Mouse (Mus musculus) forebrain, embryonic 10.5 days (tissue): Measurements from ENCODE around the gene Grik5. TPM values are rescaled to one million over a fixed set of nuclear protein-coding genes. Genes with fewer than 3 reads are reported as not detected.

Experiments
- DNase-seq: peaks from one replicate; pipeline ENCODE4 v3.0.0-alpha.2; 2017; ENCODE audit warnings: low spot score; ENCODE audit errors: extremely low spot score
- H3K27ac ChIP-seq: fragments of 300-500 bp; sonication (generic); 2 replicates; pipeline ENCODE4 v1.5.1; 2016; ENCODE audit warnings: mild to moderate bottlenecking
- H3K27me3 ChIP-seq: fragments of 300-500 bp; sonication (generic); 2 replicates; pipeline ENCODE4 v1.6.1; 2016; ENCODE audit warnings: mild to moderate bottlenecking; ENCODE audit not compliant: poor library complexity, severe bottlenecking
- H3K36me3 ChIP-seq: fragments of 300-500 bp; sonication (generic); replicated peaks from 2 replicates; pipeline ENCODE4 v1.6.1; 2016; ENCODE audit warnings: mild to moderate bottlenecking, moderate library complexity
- H3K4me1 ChIP-seq: fragments of 300-500 bp; sonication (generic); 2 replicates; pipeline ENCODE4 v1.6.1; 2016
- H3K4me3 ChIP-seq: fragments of 300-500 bp; sonication (generic); 2 replicates; pipeline ENCODE4 v1.5.1; 2016; ENCODE audit warnings: mild to moderate bottlenecking, moderate library complexity
- H3K9me3 ChIP-seq: fragments of 300-500 bp; sonication (generic); 2 replicates; pipeline ENCODE4 v1.6.1; 2016; ENCODE audit warnings: mild to moderate bottlenecking, moderate library complexity
- WGBS: fragments of 180-500 bp; shearing (Covaris S2); methylation state at CpG from one replicate; pipeline ENCODE4 v1.1.7; 2016; 5-methylcytosine and 5-hydroxymethylcytosine counted together
- microRNA-seq: library from miRNA; unstranded; fragments of <30 nt; microRNA quantifications from one replicate; pipeline ENCODE4, GENCODE M21; 2017
- polyA plus RNA-seq: library from polyadenylated mRNA; unstranded; fragments of >200 nt; fragmentation: Nextera tagmentation; extraction: Ambion mirVana; gene quantifications from 2 replicates; pipeline ENCODE4 v1.2.1, GENCODE M21; 2016

The Grik5 gene
- polyA plus RNA-seq, 1 experiment from 2014 or later, result 6.8 TPM

DNA sequence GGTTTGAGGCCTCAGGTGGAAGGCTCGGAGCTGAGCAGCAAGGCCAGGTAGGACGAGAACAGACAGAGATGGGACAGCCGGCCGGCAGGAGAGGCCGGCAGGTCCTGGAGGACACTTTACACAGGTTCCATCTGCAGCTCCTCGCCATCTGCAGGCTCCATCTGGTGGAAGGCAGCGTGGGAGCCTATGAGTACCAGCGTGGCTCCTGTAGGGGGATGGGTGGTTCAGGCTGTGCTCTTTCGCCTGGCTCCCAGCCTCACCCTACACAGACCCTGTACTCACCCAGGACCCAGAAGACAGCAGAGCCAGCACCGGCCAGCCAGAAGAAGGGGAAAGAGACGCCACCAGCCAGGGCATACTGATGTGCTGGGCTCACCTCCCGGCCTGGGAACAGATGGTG lies 102.3 kb downstream of the Grik5 start:
- H3K27me3 ChIP-seq, result no peaks in the 10 kb centered on the region
- H3K9me3 ChIP-seq, result no peaks in the 10 kb centered on the region
- 77% methylated on average over 12 of the region's 12 CpGs for WGBS
- H3K27ac ChIP-seq, result no peak overlapping the region
- H3K4me1 ChIP-seq, result peaks cover 19% of the 10 kb centered on the region
- no peaks in the 10 kb centered on the region for H3K36me3 ChIP-seq
- no peak overlapping the region for H3K4me3 ChIP-seq
- DNase-seq, result no peak

DNA sequence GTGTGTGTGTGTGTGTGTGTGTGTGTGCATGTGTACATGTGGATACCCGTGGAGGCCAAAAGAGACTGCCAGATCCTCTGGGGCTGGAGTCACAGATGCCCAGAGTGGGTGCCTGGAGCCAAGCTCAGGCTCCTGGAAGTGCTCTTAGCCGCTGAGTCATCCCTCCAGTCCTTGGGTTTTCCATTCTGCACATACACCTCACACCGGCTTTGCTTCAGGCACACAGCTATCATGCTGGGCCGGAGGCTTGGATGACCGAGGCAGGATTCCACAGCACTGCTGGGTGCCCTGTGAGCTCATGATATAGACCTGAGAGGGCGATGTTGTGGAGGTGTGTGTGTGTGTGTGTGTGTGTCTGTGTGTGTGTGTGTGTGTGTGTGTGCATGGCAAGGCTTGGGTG lies 103.7 kb downstream of the Grik5 start:
- DNase-seq, result no peak
- 71% methylated on average over 6 of the region's 6 CpGs for WGBS
- Histone ChIP-seq H3K9me3 (no peaks in the 10 kb centered on the region), H3K27ac (no peak overlapping the region), H3K4me1 (peaks cover 24% of the 10 kb centered on the region), H3K36me3 (no peaks in the 10 kb centered on the region), H3K4me3 (no peak overlapping the region), H3K27me3 (no peaks in the 10 kb centered on the region)

DNA sequence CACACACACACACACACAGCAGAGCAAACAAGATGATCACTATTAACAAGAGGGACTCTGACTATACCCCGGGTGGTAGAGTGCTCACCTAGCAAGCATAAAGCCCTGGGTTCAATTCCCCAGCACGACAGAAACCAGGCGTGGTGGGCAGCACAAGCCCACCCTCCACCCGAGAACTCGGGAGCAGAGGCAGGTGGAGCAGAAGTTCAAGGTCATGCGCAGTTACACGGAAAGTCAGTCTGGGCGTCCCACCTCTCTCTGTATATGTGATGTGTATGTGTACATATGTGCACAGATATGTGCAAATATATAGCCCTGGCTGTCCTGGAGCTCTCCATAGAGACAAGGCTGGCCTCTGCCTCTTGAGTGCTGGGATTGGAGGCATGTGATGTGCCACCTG lies 104.2 kb downstream of the Grik5 start:
- DNase-seq, result no peak
- 87% methylated on average over 8 of the region's 8 CpGs for WGBS
- peaks cover 24% of the 10 kb centered on the region for H3K4me1 ChIP-seq
- no peak overlapping the region for H3K27ac ChIP-seq
- no peaks in the 10 kb centered on the region for H3K27me3 ChIP-seq
- H3K9me3 ChIP-seq, result no peaks in the 10 kb centered on the region
- H3K36me3 ChIP-seq, result no peaks in the 10 kb centered on the region
- H3K4me3 ChIP-seq, result no peak overlapping the region

DNA sequence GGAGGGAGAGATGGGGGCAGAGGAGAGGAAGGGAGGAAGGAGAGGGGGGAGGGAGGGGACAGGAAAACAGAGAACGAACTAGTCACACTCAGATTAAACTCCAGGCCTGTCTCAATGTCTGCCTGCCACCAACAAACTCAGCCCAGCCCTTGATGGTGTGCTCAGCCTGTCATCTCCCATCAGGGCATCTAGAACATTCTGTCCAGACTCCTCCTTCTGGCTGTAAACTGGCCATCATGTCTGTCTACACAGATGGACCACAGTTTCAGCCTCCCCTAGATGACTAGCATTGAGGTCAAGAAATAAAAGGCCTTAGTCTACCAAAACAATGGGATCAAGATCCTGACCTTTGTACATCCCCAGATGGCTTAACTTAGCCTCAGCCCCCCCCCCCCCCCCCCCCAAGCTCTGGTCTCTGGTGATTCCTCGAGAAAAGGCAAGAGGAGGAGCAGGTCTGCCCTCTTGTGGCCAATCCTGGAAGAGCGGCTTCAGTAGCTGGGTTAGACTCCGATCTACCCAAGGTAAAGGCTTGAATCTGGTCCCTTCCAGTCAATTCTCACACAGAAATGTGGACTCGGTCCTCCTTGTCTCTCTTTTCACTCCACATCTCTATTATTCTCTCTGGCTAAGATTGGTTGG lies 107.1 kb downstream of the Grik5 start:
- Histone ChIP-seq H3K4me3 (no peak overlapping the region), H3K36me3 (no peaks in the 10 kb centered on the region), H3K27me3 (no peaks in the 10 kb centered on the region), H3K27ac (no peak overlapping the region), H3K4me1 (peaks cover 9% of the 10 kb centered on the region; the same call in 1 of the 2 replicates), H3K9me3 (no peaks in the 10 kb centered on the region)
- DNase-seq, result peak; percentile 79
- WGBS, result 16% methylated on average over 5 of the region's 5 CpGs

DNA sequence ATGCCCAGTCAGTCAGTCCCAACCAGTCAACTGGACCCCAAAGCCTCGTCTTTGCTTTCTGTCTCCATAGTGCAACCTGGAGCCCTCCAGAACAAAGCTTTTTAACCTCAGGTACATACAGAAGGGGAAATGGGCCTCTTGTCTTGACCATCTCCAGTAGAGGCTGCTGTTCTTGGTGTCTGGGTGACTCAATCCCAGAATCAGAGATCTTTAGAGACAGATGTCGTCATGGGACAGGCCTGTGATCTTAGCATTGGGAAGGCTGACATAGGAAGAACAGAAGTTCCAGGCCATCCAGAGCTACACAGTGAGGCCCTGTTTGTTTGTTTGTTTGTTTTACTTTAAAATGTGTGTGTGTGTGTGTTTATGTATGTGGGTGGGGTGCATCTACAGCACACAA lies 107.9 kb downstream of the Grik5 start:
- WGBS, result 92% methylated on average over 2 of the region's 2 CpGs

More for the DNA sequence above, 107.9 kb downstream of the Grik5 start:
- H3K27ac ChIP-seq, result no peak overlapping the region
- no peaks in the 10 kb centered on the region for H3K27me3 ChIP-seq
- no peak for DNase-seq
- no peak overlapping the region for H3K4me3 ChIP-seq
- no peaks in the 10 kb centered on the region for H3K36me3 ChIP-seq
- peaks cover 9% of the 10 kb centered on the region; the same call in 1 of the 2 replicates for H3K4me1 ChIP-seq
- H3K9me3 ChIP-seq, result no peaks in the 10 kb centered on the region

Small RNA genes lying within 50 kb of the gene (microRNA-seq; reads per million reads assigned to microRNA genes)
- gene Mir6537 (not detected), gene Mir7046 (not detected), gene Mir7047 (not detected)

Other genes starting within 250 kb of the Grik5 start
- 12.7 and 12.8 TPM in 2 replicates for gene Gm9844, start 210.1 kb downstream of the Grik5 start, polyA plus RNA-seq
- not detected in 2 replicates for gene Lypd4, start 202.4 kb downstream of the Grik5 start, polyA plus RNA-seq
- not detected in 2 replicates for gene Dmrtc2, start 202.3 kb downstream of the Grik5 start, polyA plus RNA-seq
- 2,087 and 2,135 TPM in 2 replicates for gene Rps19, start 188.0 kb downstream of the Grik5 start, polyA plus RNA-seq
- gene Cd79a, start 175.0 kb downstream of the Grik5 start, polyA plus RNA-seq, result 0.25 and 0.55 TPM in 2 replicates
- gene Arhgef1, start 169.4 kb downstream of the Grik5 start, polyA plus RNA-seq, result 58.2 and 59.2 TPM in 2 replicates
- gene Gm4881, start 127.9 kb downstream of the Grik5 start, polyA plus RNA-seq, result not detected in 2 replicates
- 73.1 and 73.7 TPM in 2 replicates for gene Rabac1, start 99.6 kb downstream of the Grik5 start, polyA plus RNA-seq
- 6.8 and 9.1 TPM in 2 replicates for gene Atp1a3, start 66.4 kb downstream of the Grik5 start, polyA plus RNA-seq
- 41.5 and 42.5 TPM in 2 replicates for gene Zfp574, start 221 bp upstream of the Grik5 start, polyA plus RNA-seq
- gene Pou2f2, start 107.4 kb upstream of the Grik5 start, polyA plus RNA-seq, result 5.5 and 7.0 TPM in 2 replicates
- 8.8 and 10.7 TPM in 2 replicates for gene Dedd2, start 148.3 kb upstream of the Grik5 start, polyA plus RNA-seq
- 2.6 and 2.9 TPM in 2 replicates for gene Zfp526, start 149.1 kb upstream of the Grik5 start, polyA plus RNA-seq
- gene Gsk3a, start 165.5 kb upstream of the Grik5 start, polyA plus RNA-seq, result 10.7 and 10.8 TPM in 2 replicates
- 8.4 and 10.1 TPM in 2 replicates for gene Erf, start 178.4 kb upstream of the Grik5 start, polyA plus RNA-seq
- gene Cic, start 195.4 kb upstream of the Grik5 start, polyA plus RNA-seq, result 19.4 and 20.6 TPM in 2 replicates
- gene Pafah1b3, start 225.6 kb upstream of the Grik5 start, polyA plus RNA-seq, result 246 and 257 TPM in 2 replicates
- gene Prr19, start 229.1 kb upstream of the Grik5 start, polyA plus RNA-seq, result 1.4 and 1.7 TPM in 2 replicates
- gene Tmem145, start 233.8 kb upstream of the Grik5 start, polyA plus RNA-seq, result 1.3 and 1.8 TPM in 2 replicates
- 15.2 and 16.6 TPM in 2 replicates for gene Megf8, start 244.8 kb upstream of the Grik5 start, polyA plus RNA-seq